Mouse (Mus musculus): ENCODE measurements around the gene Olfr159. TPM values are rescaled to one million over a fixed set of nuclear protein-coding genes. Genes with fewer than 3 reads are reported as not detected.
A peak's percentile ranks its signal among the peaks of the same experiment; 100 is the strongest.

Gene Olfr159
- total RNA-seq, 2 experiments from 2014 or later: not detected

DNA sequence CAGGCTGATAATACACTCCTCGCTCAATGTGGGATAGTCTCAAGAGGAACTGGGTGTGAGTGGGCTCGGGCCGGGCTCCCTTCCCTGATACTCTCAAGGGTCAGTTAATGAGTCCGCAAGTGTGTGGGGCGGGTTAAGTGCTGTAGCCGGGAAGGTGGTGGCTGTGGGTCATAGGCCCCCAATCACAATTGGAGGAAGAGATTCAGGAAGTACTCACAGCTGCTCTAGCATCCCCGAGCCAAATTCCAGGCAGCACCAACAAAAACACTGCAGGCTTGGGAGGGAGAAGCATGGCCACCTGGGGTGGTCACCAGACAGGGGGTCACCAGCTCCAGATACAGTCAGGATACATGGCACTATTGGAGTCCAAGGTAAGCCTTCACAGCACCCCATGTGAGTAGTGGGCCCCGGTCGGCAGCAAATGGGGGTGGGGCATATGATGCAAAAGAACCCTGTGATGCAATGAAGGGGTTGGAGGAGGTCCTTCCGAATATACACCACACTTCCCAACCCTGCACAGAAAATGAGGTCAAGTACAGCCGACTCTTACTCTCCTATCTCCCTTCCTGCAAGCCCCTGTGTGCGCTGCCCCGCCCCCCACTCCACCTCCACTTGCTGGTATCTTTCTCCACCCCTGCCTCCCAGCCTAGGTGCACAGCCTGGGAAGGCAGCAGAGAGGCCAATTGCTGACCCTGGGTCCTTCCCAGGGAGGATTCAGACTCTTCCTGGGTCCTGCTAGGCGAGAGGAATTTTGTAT is 40.8 kb downstream of the Olfr159 start, which contains the start of gene Spaar:
Gene Spaar, plus strand, starts transcription at position 241 of the 757 bp plus-strand sequence.
- no peak for DNase-seq (ENCODE audit: low spot score in 2 of 2)

DNA sequence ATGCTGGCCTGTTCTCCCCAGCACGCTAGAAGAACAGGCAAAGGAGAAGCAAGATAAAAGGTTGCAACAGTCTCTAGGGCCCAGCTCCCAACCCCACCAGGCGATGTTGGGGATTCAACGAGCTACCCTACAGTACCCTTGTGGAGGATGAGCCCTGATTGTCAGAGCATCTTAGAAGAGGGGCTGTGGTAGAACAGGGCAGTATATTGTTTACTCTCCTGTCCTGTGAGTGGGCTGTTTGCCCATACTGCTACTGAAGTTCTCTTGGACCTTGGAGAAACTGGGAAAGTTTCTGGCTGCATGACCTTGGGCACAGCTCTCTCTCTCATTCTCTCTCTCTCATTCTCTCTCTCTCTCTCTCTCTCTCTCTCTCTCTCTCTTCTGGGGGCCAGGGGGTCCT is 41.7 kb downstream of the Olfr159 start:
- DNase-seq (ENCODE audit: low spot score in 2 of 2): no peak

DNA sequence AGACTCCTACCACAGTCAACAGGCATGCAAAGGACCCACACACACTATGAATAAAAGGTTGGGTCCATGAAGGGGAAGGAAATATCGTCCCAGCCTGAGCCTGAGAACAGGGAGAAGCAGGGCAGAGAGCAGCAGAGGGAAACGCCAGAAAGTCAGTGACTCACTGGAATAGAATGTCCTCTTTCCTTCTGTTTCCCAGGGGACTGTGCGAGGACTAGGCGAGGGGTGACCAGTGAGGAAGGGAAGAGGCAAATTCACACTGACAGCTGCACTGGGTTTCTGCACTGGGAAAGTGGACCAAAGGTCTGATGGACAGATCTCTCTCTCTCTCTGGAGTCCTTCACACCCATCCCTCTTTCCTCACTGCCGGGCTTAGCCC is 42.2 kb downstream of the Olfr159 start:
- no peak for DNase-seq (ENCODE audit: low spot score in 2 of 2)

GRCm38 (mm10) chr4:43727718-43728575 is 42.9 kb downstream of the Olfr159 start:
- no peak for DNase-seq (ENCODE audit: low spot score in 2 of 2)

- no peak for DNase-seq (ENCODE audit: low spot score in 2 of 2)
These were observed 43.8 kb downstream of the Olfr159 start, which contains the start of gene Hrct1 for GRCm38 (mm10) chr4:43726995-43727394. TSS of gene Hrct1 (plus strand) at chr4:43727188.

DNA sequence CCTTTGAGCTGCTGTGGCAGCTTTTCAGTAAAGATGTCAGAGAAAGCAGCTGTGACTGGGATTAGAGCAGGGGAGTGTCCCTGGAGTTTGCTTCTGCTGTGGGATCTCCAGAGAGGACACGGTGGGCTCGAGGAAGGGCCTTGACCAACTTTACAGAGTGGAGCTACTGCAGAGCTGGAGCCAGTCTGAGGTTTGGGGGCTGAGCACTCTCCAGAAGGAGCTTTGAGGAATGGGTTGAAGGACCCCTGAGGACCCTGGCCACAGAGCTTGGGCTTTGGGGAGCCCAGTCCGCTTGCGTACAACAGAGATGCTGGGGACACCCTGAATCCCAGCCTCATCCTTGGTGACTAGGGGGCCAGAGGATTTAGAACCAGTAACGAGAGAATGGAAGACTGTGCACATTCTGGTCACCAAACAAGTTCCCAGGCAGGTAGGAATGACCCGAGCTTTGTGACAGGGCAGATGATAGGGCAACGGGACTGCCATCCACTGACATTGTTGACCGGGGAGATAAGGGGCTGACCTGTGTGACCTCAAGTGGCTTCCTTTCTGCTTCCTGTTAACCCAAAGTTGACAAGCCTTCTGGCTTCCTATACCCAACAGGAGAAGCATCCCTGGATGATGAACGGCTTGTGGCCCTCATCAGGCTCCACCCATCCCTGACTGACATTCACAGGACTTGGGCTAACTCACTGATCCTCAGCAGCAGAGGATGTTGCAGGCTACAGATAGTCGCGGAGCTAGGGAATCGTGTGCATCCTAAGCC is 44.4 kb downstream of the Olfr159 start:
- DNase-seq (ENCODE audit: low spot score in 2 of 2): no peak

DNA sequence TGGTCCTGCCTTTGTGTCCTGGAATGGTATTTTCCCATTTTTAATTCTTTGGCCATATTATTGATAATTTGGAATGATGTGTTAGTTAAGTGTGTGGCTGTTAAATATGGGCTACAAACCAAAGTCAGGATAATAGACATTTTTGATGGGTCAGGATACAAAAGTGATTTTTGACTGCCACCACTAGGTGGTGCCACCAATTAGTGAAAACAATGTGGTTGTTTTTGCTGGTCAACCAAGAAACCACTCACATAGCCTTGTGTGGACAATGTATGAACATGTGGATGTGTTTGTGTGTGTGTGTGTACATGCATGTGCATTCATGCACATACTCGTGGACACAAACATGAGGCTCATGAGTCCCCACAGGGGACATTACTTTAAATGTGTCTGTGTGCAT is 46.0 kb downstream of the Olfr159 start:
- no peak for DNase-seq (ENCODE audit: low spot score in 2 of 2)

DNA sequence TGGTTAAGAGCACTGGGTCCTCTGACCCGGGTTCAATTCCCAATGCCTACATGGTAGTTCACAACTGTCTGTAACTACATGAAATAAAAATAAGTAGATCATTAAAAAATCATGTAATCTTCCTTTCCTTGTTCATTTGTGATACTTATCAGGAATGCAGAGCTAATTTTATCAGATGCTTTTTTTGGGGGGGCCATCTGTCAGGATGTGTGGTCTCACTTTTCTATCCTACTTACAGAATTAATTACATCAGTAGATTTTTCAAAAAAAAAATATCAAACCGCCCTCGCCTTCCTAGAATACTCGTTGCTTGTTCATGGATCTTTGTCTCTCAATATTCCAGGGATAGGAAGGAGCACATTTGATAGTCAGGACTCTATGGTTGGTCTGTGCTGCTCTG is 48.6 kb downstream of the Olfr159 start:
- DNase-seq (ENCODE audit: low spot score in 2 of 2): peak in 1 of 2 experiments; percentile 69

DNA sequence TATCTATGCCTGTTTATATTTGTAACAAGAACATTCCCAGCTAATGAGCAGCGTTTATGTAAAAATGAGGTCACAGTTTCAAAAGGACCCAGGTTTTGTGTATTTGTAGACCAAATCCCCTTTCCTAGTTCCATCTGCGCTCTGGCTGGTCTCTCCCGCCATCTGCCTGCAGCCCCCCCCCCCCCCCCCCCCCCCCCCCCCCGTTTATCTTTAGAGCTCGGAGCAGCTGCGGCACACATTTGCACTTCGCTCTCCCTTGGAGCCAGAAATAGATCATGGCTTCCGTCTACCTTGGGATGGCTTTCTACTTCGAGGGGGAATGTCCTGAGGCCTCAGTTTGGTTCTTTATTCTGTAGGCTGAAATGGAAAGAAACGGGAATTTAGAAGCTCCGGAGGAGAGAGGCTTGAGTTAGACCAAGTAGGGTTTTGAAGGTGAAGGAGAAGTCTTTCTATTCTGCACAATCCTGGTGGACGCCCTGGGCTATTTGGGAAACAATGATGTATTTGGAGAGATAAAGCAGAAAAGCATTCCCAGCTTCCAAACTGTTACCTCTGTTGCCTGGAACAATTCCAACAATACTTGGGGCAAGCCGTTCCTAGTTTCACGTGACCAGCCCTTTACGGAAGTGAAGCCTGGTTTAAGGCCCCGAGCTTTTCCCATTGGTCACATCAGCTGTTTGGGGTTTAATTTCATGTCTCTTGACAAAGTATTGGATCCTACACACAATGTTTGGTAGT is 50.1 kb downstream of the Olfr159 start:
- DNase-seq (ENCODE audit: low spot score in 2 of 2): no peak

Other genes starting within 250 kb of the Olfr159 start
- 1 to 10 TPM; 4.2 to 4.8 TPM for gene Tpm2, start 247.2 kb downstream of the Olfr159 start, total RNA-seq (2021)
- 10 to 100 TPM; 67.4 to 74.5 TPM for gene Creb3, start 208.7 kb downstream of the Olfr159 start, total RNA-seq (2021)
- gene Tln1, start 208.3 kb downstream of the Olfr159 start, total RNA-seq (2021): 10 to 100 TPM; 35.8 to 42.1 TPM
- 10 to 100 TPM; 43.6 to 48.0 TPM for gene Rgp1, start 192.3 kb downstream of the Olfr159 start, total RNA-seq (2021)
- 10 to 100 TPM; 58.8 to 65.2 TPM for gene Gba2, start 192.1 kb downstream of the Olfr159 start, total RNA-seq (2021)
- not detected for gene Msmp, start 186.5 kb downstream of the Olfr159 start, total RNA-seq (2021)
- 10 to 100 TPM; 47.2 to 52.7 TPM for gene Npr2, start 139.1 kb downstream of the Olfr159 start, total RNA-seq (2021)
- 1 to 10 TPM; 1.4 to 2.3 TPM for gene Spag8, start 117.4 kb downstream of the Olfr159 start, total RNA-seq (2021)
- 10 to 100 TPM; 31.3 to 36.7 TPM for gene Hint2, start 114.5 kb downstream of the Olfr159 start, total RNA-seq (2021)
- gene Tmem8b, start 102.0 kb downstream of the Olfr159 start, total RNA-seq (2021): 10 to 100 TPM; 68.2 to 72.1 TPM
- gene Fam221b, start 101.9 kb downstream of the Olfr159 start, total RNA-seq (2021): 1 to 10 TPM; 1.5 to 1.8 TPM
- gene Olfr70, start 70.2 kb downstream of the Olfr159 start, total RNA-seq (2021): not detected
- not detected for gene Olfr71, start 60.8 kb downstream of the Olfr159 start, total RNA-seq (2021)
- 1 to 10 TPM in 1 of 2 experiments, under 1 TPM in 1; 0.79 to 1.6 TPM for gene Hrct1, start 43.8 kb downstream of the Olfr159 start, total RNA-seq (2021)
- 1 to 10 TPM in 1 of 2 experiments, under 1 TPM in 1; 0.58 to 1.3 TPM for gene Spaar, start 41.0 kb downstream of the Olfr159 start, total RNA-seq (2021)
- not detected for gene Olfr156, start 52.9 kb upstream of the Olfr159 start, total RNA-seq (2021)
- gene Olfr157, start 69.2 kb upstream of the Olfr159 start, total RNA-seq (2021): not detected
- not detected for gene Olfr155, start 80.6 kb upstream of the Olfr159 start, total RNA-seq (2021)
- 1 to 10 TPM; 6.0 to 6.2 TPM for gene Reck, start 104.5 kb upstream of the Olfr159 start, total RNA-seq (2021)
- 1 to 10 TPM; 3.3 to 4.0 TPM for gene Glipr2, start 186.4 kb upstream of the Olfr159 start, total RNA-seq (2021)
- not detected for gene Ccin, start 212.5 kb upstream of the Olfr159 start, total RNA-seq (2021)
- 100 to 1,000 TPM; 284 to 304 TPM for gene Clta, start 233.4 kb upstream of the Olfr159 start, total RNA-seq (2021)